Mouse (Mus musculus) kidney, postnatal 25 days (tissue): ENCODE results near the gene Myh6.
"Not testable (repeated sequence)": the region's sequence is repeated elsewhere in the genome, so short reads cannot be mapped to it uniquely, and the experiment has no call there.

Experiments
- DNase-seq, 2 experiments: peaks; one replicate each; pipeline ENCODE4 v3.0.0; 2021; ENCODE audit warnings: mixed read lengths in 2 of 2

Gene Myh6

DNA sequence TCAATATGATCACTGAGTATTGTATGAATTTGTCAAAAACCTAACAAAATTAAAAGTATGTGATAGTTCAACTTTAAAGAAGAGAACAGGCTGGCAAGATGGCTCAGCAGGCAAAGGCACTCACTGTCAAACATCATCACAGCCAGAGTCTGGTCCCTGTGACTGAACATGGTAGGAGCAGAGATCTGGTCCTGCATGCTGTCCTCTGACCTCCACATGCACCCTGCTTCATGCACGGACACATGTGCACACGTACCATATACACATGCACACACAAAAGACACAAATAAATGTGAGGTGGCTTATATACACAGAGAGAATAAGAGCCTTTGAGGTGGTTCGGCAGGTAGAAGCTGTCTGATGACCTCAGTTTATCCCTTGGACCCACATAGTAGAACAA lies 11.2 kb downstream of the Myh6 start:
- no peak for DNase-seq

DNA sequence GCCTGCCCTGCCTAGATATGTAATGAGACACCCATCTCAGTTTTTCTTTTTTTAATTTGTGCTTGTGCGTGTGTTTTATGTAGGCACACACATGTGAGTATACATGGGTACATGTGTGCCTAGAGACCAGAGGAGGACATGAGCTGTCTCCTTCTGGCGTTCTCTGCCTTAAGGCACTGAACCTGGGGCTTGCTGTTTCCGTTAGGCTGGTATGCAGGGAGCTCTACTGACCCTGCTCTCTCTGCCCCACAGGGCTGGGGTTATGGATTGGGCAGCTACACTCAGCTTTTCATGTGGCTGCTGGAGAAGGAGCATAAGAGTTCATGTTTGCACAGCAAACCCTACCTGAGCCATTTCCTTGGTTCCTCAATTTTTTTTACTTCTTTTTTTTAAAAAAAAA lies 12.3 kb downstream of the Myh6 start:
- no peak for DNase-seq

DNA sequence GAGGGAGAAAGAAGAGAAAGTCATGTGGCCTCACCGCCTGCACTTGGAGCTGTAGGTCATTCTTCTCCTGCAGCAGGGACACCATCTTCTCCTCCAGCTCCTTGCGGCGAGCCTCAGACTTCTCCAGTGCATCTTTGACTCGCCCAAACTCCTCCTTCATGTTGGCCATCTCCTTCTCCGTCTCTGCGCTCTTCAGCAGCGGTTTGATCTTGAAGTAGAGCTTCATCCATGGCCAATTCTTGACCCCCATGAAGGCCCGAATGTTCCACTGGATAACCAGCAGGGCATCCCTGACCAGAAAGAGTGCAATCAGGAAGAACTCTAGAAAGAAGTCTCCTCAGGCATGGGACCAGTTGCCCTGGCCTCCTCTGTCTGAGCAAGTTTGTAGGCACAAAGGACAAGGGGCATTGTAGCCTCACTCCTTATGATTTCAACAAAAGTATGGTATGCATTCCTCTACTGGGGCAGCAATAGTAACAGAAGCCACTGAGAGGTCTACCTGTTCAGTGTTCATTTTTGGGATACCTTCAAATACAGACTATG lies 13.0 kb downstream of the Myh6 start:
- DNase-seq = no peak

DNA sequence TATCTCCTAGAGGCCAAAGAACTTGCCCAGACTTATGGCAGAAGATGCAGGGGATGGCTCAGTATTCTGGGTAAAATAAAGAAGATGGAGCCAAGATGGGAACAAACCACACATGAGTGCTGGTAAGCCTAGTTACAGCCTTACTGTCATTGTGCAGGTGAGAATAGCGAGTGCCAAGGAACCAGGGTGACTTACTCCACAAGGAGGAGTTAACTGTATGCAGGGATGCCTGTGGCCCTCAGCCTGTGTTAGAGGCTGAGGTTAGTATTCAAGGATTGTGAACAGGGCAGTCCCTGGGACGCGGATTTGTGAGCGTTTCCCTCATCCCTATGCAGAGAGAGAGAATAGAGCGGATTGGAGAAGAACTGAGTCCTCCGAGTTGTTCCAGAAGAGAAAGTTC lies 15.1 kb downstream of the Myh6 start:
- no peak for DNase-seq

DNA sequence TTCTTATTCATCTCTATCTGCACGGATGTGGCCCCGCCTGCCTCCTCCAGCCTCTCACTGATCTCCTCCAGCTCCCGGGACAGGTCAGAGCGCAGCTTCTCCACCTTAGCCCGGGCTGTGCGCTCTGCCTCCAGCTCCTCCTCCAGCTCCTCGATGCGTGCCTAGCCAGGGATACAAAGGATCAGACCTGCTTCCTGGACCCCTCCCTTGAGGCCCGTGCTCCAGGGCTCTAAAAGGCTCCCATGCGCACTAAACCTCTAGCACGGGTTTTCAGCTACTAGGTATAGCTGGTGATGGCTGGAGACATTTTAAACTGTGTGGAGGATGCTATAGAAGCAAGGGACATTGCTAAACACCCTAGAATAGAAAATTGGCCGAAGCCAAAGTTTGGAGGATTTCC lies 16.2 kb downstream of the Myh6 start:
- DNase-seq = no peak

DNA sequence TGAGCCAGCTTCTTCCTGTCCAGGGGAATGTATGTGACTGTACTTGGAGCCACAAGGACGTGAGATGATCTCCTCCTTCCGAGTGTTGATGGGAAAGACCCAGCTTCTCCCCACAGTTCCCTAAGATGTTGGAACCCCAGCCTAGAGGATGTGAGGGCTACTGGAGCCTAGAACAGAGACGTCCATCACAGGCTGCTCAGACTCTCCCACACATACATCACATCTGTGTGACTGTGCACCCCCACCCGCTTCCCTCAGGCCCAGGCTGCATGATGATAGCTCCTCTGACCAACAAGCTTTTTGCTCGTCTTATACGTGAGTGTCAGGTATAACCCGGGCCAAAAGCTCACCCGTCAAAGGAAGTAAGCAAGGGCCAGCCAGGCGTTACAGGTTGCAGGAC lies 17.9 kb downstream of the Myh6 start:
- DNase-seq = no peak

DNA sequence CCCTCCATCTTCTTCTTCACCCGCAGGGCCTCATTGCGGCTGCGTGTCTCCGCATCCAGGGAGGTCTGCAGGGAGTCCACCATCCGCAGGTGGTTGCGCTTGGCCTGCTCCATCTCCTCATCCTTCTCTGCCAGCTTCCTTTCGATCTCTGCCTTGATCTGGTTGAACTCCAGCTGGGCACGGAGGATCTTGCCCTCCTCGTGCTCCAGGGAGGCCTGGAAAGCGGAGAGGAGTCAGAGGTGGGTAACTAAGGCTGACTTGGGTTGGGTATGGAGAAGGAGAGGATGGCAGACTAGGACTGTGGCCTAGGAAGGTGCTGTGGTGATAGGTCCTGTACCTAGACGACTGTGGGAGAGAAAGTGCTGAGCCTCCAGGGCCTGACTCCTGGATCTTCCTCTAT lies 19.7 kb downstream of the Myh6 start:
- not testable (repeated sequence) for DNase-seq

DNA sequence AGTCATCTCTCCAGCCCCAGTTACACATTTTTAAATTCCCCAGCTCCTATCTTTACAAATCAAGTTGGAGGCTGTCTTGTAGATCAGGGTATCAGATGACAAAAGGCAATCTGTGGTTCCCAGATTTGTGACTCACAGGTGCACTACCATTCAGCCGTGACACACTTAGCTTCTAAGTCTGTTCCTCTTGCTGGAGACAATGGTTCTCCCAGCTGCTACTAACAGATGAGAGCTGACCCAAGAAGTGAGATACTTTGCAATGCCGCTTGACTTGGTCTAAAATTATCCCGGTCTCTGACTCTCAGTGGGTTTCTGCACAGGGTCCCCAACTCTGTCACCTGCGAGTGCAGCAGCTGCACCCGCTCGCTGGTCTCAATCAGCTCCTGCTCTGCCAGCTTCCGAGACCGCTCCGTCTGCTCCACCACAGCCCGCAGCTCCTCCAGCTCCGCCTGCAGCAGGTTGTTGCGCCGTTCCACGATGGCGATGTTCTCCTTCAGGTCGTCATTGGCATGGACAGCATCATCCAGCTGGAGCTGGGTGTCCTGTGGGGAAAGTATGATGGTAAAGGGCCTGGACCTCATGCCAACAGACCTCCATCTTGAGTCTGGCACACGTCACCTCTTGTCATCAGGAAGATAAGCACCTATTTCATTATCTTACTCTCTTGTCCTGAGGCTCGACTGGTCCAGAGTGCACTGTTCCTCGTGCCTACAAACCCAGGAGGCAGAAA lies 20.6 kb downstream of the Myh6 start:
- DNase-seq = no peak

DNA sequence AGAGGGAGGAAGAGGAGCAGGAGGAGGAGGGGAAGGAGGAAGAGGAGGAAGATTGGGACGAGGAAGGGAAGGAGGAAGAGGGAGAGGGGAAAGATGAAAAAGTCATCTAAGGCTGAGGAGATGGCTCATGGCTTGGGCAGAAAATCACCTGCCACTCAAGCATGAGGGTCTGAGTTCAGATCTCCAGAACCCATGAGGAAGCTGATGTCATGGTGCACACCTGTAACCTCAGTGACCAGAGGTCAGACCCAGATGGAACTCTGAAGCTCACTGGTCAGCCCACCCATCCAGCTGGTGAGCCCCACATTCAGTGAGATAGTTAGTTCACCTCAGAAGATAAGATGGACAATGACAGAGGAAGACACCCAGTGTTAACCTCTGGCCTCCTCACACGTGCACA lies 21.8 kb downstream of the Myh6 start:
- DNase-seq = no peak

DNA sequence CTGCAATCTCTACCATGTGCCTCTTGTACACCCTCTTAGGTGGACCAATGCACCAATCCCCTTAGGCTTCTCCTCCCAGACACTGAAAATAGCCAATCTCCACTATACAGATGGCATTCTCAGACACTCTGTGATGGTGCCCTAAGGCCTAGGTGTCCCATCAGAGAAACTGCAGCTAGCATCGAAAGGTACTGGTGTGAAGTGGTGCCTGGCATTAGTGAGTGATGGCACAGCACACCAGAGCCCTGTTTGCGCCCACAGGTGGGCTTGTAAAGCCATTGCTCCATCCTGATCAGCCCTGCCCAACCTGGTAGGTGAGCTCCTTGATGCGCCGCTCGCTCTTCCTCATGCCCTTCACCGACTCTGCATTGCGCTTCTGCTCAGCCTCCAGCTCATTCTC lies 22.8 kb downstream of the Myh6 start:
- DNase-seq = no peak

DNA sequence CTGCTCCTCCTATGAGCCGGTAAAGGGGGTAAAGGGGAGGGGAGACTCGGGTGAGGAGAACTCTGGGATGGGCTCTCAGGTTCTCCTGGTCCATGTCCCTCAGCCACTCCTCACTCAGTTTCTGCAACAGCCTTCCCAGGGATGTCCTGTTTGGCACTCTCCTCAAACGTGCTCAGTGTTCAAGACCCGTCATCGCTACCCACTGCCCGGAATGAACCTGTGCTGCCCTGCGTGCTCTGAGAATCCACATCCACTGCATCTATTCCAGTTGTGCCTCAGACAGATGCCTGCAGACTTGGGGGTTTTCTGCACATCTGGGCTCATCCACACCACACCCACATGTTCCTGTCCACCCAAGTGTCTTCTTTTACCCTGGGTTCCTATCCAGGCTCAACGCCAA lies 24.2 kb downstream of the Myh6 start:
- DNase-seq = no peak

DNA sequence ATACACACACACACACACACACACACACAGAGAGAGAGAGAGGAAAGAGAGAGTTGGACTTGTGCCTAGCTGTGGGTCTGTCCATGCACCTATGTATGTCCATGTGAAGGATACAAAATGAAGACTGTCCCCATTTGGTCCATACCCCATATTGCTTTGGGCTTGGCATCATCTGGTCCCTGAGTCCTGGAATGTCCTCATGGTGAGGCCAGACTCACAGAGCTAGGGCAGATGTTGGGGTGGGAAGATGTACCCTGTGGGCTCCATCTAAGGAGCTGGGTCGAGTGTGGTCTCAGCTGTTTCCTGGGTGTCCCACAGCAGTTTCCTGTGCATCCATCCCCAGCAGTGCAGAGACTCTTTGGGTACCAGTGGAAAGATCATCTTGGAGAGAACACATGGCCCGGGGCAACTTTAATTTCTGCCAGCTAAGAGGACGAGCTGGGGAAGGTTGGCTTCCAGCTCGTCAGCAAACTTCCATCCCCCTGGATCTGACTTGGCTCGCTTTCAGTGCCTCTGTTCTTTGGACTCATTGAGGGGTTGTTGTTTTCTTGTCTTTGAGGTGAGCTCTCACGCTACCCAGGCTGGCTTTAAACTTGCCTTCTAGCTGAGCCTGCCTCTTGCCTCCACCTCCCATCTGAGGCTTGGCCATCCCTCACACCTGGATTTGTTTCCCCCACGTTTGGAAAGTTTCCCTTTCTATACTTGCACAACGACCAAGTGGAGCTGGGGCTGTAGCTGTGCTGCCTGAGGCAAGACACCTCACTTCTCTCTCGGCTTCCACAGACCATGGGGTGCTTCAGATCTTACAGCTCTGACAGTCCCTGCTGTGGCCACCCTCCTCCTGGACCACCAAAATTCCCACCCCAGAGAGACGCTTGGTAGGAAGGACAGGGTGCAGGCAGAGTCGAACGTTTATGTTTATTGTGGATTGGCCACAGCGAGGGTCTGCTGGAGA lies 25.4 kb downstream of the Myh6 start:
- peak; percentile 62 to 77 for DNase-seq

DNA sequence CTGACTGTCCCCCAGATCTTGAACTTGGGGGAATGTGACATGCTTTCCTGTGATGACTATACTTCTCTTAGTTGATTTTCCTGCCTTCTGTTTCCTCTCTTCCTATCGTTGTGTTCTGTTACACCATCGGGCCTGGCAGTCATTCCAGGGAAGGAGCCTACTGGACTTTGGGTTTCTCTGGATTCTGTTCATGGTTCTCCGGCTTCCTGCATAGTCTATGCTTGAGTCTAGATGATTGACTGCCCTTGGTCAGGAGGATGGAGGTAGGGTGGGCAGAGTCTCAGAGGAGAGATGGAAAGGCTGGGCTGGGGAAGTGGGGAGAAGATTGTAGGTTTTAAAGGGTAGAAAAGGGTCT lies 26.6 kb downstream of the Myh6 start:
- DNase-seq = peak; percentile 18 to 46

DNA sequence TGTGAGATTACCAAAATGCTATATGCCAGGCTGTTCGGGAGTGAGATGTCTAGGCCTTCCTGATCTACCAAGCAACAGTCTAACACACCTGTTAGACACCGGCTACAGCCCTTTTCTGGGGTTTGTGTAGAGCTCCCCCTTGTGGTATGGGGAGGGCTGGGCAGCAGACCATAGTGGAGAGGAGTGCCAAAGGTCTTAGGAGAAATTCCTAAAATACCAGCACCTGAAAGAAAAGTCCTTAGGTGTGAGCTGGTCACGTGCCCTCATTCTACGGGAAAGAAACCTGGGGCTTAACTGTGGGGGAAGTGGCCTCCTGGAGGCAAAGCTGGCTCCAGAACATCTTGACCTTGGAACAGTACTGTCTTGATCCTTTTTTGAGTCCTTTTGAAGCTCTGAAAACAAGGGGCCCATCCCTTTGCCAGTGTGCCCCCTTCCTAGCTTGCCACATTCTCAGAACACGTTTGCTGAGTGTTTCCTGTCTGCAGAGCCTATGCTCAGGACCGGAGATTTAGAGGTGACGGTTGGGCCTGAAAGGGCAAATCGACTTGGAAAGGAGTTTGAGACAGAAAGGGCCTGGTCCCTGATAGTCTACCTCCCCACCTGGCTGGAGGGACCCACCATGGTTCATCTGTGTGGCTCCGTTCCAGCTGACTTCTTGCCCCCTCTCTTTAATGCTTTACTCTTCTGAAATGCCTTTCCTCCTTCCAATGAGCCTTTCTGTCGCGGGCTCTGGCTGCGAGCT lies 27.1 kb downstream of the Myh6 start:
- DNase-seq = peak; percentile 80 to 85

DNA sequence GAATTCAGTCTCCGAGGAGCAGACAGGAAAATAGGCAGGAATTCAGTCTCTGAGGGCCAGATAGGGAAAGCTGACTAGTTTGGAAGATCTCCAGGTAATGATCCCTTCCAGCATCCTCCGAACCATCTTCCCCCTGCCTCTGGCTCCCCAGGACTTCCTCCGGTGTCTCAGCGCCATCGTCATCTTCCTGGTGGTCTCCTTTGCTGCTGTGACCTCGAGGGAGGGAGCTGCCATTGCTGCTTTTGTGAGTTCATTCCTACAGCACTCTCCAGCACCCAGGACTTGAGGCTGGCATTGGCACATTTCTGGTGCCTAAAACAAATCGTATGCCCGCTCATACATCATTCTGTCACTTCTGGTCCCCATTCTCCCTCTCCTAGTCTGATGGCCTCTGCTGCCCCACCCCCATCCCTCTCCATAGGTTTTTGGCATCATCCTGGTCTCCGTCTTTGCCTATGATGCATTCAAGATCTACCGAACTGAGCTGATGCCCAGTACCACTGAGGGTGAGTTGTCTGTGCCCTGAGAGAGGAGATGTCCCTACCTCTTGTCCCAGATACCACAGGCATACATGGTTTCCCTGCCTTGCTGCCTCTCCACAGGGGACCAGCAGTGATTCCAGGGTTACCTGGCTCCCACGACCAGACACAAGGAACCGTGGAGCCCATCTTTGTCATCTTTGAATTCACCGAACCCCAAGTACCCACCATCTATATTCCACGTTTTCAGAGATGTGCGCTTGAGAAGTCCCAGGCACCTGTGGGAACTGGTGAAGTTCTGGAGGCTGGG lies 28.1 kb downstream of the Myh6 start:
- DNase-seq = no peak

DNA sequence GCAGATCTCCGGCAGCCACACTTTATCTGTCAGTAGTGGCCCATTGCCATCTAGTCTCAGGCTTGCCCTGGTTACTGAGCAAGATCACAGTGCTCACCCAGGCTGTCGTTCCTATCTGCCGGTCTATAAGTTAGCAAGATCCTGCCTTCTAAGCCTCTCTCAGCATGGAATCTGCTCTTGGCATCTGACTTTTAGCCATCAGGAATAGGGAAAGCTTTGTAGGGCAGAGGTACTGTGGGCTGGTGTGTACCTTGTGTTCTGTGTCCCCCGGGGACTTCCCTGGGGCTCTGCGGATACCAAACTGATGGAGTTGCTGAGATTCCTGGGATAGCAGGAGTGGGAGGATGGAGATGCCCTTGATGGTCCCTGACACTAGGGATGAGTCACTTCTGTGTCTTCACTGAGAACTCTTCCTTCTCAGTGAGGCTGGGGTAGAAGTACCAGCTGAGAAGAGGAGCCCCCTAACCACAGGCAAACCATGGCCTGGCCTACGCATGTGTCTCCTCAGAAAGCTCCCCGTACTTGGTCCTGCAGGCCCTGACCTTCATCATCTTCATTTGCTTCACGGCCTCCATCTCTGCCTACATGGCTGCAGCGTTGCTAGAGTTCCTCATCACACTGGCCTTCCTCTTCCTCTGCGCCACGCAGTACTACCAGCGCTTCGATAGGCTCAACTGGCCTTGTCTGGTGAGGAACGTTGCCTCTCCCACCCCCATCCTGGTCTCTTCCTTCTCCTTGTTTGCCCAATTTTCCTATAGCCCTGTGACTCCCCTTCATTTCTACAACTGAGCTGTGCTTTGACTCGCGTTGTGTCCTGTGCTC lies 29.2 kb downstream of the Myh6 start:
- no peak for DNase-seq

DNA sequence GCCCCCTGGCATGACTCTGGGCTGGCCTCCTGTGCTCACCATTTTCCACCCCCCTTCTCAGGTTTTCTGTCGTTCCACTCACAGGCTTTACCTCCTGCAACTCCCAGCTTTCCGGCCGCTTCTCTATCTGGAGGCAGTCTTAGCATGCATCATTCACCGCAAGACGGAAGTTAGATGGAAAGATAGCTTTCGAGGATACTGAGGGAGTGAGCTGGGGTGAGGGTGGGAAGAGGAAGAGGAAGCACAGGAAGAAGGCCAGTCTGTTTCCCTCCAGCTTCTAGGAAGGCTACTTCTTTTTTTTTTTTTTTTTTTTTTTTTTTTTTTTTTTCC lies 29.9 kb downstream of the Myh6 start:
- no peak for DNase-seq

DNA sequence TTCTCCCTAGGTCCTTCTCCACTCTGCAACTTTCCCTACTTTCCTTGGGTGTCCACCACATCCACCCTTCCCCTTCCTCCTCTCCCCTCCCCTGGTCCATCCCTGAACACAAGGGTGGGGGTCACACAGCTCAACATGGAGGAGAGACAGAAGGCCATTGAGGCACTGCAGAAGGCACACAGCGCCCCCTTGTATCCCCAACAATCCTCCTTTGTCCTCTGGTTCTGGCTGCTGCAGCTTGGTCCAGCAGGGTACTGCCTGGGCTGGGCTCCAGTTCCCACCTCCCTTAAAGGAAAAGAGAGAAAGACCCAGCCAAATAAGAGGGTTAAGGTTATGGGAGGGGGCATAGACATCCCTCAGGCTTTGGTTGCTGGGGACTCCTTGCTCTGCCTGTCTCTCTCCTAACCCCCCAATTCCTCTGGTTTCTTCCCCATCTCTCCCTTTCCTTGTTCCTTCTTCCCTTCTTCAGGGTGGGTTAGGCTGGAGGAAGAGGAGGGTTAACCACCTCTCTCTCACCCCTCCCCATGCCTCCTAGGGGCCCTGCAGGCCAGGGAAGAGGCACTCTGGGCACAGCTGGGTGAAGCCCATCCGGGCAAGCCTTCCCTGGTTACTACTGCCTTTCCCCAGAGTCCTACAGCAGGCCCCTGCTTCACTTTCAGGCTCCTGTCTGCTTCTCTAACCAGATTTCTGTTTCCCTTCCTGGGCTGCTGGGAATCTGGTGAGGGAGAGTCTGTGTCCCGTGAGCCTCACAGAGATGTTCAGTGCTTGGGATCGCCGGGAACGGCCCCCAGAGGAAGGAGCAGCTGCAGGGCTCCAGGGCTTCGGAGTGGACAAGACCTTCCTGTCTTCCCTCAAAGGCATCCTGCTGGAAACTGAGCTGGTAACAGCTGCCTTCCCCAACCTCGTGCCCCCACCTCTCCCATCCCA lies 30.6 kb downstream of the Myh6 start, which contains the start of gene Cmtm5:
Gene Cmtm5, plus strand, starts transcription at position 358 of the 927 bp plus-strand sequence.
- no peak for DNase-seq

DNA sequence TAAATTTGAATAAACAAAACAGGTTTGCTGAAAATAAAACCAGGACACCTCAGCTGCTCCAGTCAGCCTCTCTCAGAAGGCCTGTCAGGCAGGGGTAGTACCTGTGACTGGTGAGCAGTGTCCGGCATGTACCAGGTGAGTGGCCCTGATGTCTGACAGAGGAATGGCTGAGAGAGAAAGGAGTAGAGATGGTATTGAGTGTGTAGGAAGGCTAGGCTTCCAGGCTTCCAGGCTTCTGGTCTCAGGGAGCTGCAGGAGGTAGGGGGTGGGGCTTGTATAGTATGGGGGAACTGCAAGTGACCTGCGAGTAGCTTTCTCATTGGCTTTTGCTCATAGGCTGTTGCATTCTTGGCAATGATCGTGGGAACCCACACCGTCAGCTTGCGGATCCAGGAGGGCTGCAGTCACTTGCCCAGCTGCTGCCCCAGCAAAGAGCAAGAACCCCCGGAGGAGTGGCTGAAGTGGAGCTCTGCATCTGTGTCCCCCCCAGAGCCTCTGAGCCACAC lies 34.0 kb downstream of the Myh6 start, which contains the start of gene Il25:
Gene Il25, plus strand, starts transcription at position 51 of the 506 bp plus-strand sequence.
- no peak for DNase-seq

DNA sequence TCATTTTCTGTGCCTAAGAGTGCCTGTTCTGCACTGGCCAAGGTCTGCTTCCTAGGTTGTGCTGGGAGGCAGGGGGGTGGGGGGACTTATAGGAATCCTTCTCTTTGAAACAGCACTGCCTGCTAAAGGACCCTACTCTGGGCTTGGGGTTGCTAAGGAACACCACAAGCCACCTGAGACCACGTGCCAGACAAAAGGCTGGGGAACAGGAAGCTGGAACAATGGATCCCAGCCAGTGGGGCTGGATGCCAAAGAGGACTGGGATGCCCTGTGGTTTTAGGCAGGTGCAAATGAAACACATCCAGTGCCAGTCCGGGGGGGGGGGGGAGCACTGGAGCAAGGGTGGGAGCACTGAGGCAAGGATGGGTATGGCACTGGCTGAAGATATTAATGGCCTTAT lies 36.3 kb downstream of the Myh6 start:
- no peak for DNase-seq
